Mouse (Mus musculus): ENCODE measurements around the gene Primpol. TPM values are rescaled to one million over a fixed set of nuclear protein-coding genes. Genes with fewer than 3 reads are reported as not detected.
A peak's percentile ranks its signal among the peaks of the same experiment; 100 is the strongest.

Gene Primpol
- total RNA-seq (2021): 1 to 10 TPM; 1.4 to 1.6 TPM
- long read RNA-seq, experiment 1, partial matches to known transcripts: 0 of 1 reads
- long read RNA-seq, experiment 1, other reads (novel, unspliced or antisense): 1 of 1 reads
- long read RNA-seq, experiment 2: 0 reads

GRCm38 (mm10) chr8:46616879-46617689 is at the start of gene Primpol, which contains the start of gene Casp3:
Gene Primpol, minus strand, starts transcription at chr8:46617212.
Gene Casp3, plus strand, starts transcription at chr8:46617291.
- DNase-seq (ENCODE audit: low spot score): peak; percentile 94

GRCm38 (mm10) chr8:46655919-46656318 is 38.9 kb upstream of the Primpol start:
- DNase-seq (ENCODE audit: low spot score): no peak

GRCm38 (mm10) chr8:46651872-46652271 is 34.9 kb upstream of the Primpol start:
- no peak for DNase-seq (ENCODE audit: low spot score)

- DNase-seq (ENCODE audit: low spot score): no peak
Observed at GRCm38 (mm10) chr8:46648421-46648820, 31.4 kb upstream of the Primpol start.

- DNase-seq (ENCODE audit: low spot score): no peak
Observed at GRCm38 (mm10) chr8:46641272-46641671, 24.3 kb upstream of the Primpol start.

- DNase-seq (ENCODE audit: low spot score): no peak
Observed at GRCm38 (mm10) chr8:46639852-46640251, 22.8 kb upstream of the Primpol start.

- peak; percentile 30 for DNase-seq (ENCODE audit: low spot score)
Observed at GRCm38 (mm10) chr8:46639010-46639571, 22.1 kb upstream of the Primpol start.

GRCm38 (mm10) chr8:46630932-46631331 is 13.9 kb upstream of the Primpol start:
- DNase-seq (ENCODE audit: low spot score): no peak

GRCm38 (mm10) chr8:46630422-46630821 is 13.4 kb upstream of the Primpol start:
- no peak for DNase-seq (ENCODE audit: low spot score)

- no peak for DNase-seq (ENCODE audit: low spot score)
Observed at GRCm38 (mm10) chr8:46628645-46629044, 11.6 kb upstream of the Primpol start.

- no peak for DNase-seq (ENCODE audit: low spot score)
Observed at GRCm38 (mm10) chr8:46627881-46628280, 10.9 kb upstream of the Primpol start.

- DNase-seq (ENCODE audit: low spot score): no peak
Observed at GRCm38 (mm10) chr8:46626642-46627041, 9.6 kb upstream of the Primpol start.

- DNase-seq (ENCODE audit: low spot score): no peak
Observed at GRCm38 (mm10) chr8:46625166-46625565, 8.2 kb upstream of the Primpol start.

GRCm38 (mm10) chr8:46622446-46623270 is 5.6 kb upstream of the Primpol start:
- DNase-seq (ENCODE audit: low spot score): no peak

GRCm38 (mm10) chr8:46618639-46619320 is 1.8 kb upstream of the Primpol start:
- DNase-seq (ENCODE audit: low spot score): no peak

GRCm38 (mm10) chr8:46617690-46618620 is 943 bp upstream of the Primpol start:
- no peak for DNase-seq (ENCODE audit: low spot score)

- DNase-seq (ENCODE audit: low spot score): no peak
Observed at GRCm38 (mm10) chr8:46615936-46616335, 1.1 kb downstream of the Primpol start.

GRCm38 (mm10) chr8:46613377-46613776 is 3.6 kb downstream of the Primpol start:
- peak; percentile 21 for DNase-seq (ENCODE audit: low spot score)

GRCm38 (mm10) chr8:46612913-46613312 is 4.1 kb downstream of the Primpol start:
- DNase-seq (ENCODE audit: low spot score): no peak

- DNase-seq (ENCODE audit: low spot score): no peak
Observed at GRCm38 (mm10) chr8:46611557-46611956, 5.5 kb downstream of the Primpol start.
